Mouse (Mus musculus) kidney, embryonic 15.5 days (tissue): ENCODE data around the gene Ifi207. TPM values are rescaled to one million over a fixed set of nuclear protein-coding genes. Genes with fewer than 3 reads are reported as not detected.

Source experiments
- polyA plus RNA-seq: library from polyadenylated mRNA; unstranded; fragments of >200 nt; fragmentation: Nextera tagmentation; extraction: Ambion mirVana; gene quantifications from 2 replicates; pipeline ENCODE4 v1.2.1, GENCODE M21; 2015

The Ifi207 gene
- polyA plus RNA-seq, 1 experiment from 2014 or later: 0.86 TPM

Other genes starting within 250 kb of the Ifi207 start
- gene Ifi214, start 205.8 kb downstream of the Ifi207 start, polyA plus RNA-seq: not detected in 2 replicates
- 0.14 TPM in 1 of 2 replicates, not detected in the other for gene Ifi213, start 142.5 kb downstream of the Ifi207 start, polyA plus RNA-seq
- gene Ifi209, start 110.8 kb downstream of the Ifi207 start, polyA plus RNA-seq: 0.35 and 0.36 TPM in 2 replicates
- not detected in 2 replicates for gene Ifi208, start 68.1 kb downstream of the Ifi207 start, polyA plus RNA-seq
- 1.9 and 2.0 TPM in 2 replicates for gene Ifi204, start 25.2 kb upstream of the Ifi207 start, polyA plus RNA-seq
- gene Ifi211, start 171.3 kb upstream of the Ifi207 start, polyA plus RNA-seq: 0.73 and 0.87 TPM in 2 replicates
- gene Mndal, start 200.7 kb upstream of the Ifi207 start, polyA plus RNA-seq: 2.1 and 3.7 TPM in 2 replicates
- gene Ifi203, start 200.9 kb upstream of the Ifi207 start, polyA plus RNA-seq: 2.0 TPM in 2 replicates
- 0.15 TPM in 1 of 2 replicates, not detected in the other for gene Ifi202b, start 241.0 kb upstream of the Ifi207 start, polyA plus RNA-seq